Mouse (Mus musculus) kidney, postnatal 4 days (tissue): ENCODE measurements at regions not wholly inside any gene's neighbourhood (a gene's known extent, or its start where the extent isn't known, plus 50 kb on each side); places are given as distances from the start of the nearest gene placed in this dataset.

Experiments used
- DNase-seq, 2 experiments: peaks; one replicate each; pipeline ENCODE4 v3.0.0; 2021; ENCODE audit warnings: mixed read lengths in 2 of 2

DNA sequence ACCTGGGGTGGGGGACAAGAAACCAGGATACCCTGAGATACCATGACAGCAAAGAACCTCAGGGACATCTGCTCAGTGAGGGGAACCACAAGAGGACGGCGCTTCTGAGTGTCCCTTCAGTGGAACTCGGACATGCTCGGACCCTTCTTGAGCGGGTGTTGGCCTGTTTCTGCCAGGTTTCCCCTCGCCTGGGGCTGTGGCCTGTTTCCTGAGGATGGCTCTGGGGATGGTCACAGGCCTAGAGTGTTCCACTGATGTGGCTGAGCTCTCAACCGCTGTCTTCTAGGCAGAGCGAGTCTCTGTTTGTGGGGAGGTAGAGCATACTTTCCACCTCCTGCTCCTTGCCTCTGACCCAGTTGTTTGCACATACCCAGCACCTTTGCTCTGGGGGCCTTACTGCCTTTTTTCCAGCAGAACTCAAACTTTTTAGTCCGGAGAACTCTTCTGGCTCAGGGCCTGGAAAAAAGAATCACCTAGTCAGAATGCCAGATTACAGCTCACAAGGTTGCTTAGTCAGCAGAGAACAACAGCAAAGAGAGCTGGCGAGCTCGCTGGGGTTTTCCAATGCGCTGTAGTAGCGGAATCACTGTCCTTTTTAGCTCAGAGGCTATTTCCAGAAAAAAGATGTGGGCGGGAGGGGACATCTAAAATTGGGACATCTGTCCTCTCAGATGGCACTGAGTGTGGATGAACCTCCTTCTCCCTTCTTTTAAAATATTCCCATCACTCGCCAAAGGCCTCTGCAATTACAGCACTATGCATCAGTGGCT, 65.3 kb downstream of the Med10 start:
- no peak for DNase-seq

GRCm38 (mm10) chr13:69896536-69896935, 94.3 kb downstream of the Med10 start:
- DNase-seq = peak; percentile 78 to 79

DNA sequence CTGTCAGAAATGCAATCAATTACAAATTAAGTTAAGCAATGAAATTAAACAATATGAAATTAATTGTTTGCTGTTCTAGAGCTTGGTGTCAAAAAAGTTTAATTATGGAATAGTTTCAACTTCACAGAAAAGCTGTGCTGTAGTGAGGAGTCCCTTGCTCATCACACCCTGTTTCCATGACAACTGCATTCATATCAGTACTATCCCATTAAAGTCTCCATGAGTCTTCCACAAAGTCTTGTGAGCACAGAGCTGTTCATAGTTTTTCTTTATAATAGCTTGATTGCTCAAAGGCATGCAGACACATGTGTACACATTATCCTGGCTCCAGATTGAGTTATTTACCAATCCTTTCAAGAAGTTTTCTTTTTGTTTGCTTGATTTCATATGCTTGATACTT, 98.9 kb downstream of the Med10 start:
- DNase-seq = no peak

GRCm38 (mm10) chr13:69906802-69907537, 104.8 kb downstream of the Med10 start:
- no peak for DNase-seq

GRCm38 (mm10) chr13:69915796-69916195, 113.6 kb downstream of the Med10 start:
- no peak for DNase-seq

GRCm38 (mm10) chr13:69932695-69933550, 130.7 kb downstream of the Med10 start:
- DNase-seq = peak; percentile 22 to 29

DNA sequence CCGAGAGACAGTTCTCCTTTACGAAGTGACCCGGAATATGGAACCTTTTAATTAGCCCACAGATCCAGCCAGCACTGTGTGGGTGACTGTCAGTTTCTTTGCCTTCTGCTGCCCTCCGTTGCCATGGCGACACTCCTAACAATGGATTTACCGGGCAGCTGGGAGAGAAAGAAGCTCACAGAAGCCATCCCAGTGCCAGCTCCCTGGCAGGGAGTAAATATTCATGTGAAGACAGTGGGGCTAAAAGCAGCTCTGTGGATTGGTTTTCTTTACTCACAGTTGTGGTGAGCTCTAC, 131.3 kb downstream of the Med10 start:
- peak; percentile 7 to 13 for DNase-seq

- no peak for DNase-seq
These were observed 137.6 kb downstream of the Med10 start for GRCm38 (mm10) chr13:69939791-69940190.

- DNase-seq = no peak
These were observed 142.5 kb downstream of the Med10 start for GRCm38 (mm10) chr13:69944651-69945050.

DNA sequence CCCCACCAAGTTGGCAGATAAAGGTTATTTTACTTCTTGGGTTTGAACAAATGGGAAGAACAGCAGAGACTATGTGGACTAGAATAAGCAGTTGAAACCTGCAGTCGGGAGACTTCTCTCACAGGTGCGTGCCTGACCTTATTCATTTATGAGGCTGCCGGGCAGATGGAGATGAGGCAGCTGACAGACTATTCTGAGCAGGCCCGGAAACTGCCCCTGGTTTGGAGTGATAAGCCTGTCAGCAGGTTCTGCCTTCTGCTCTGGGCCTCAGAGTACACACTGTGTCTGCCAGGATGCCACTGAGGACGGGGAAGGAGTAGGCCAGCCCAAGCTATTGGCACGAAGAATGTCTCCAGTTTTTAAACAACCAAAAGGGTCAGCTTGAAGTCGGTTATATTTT, 144.4 kb downstream of the Med10 start:
- no peak for DNase-seq

- no peak for DNase-seq
These were observed 149.9 kb downstream of the Med10 start for GRCm38 (mm10) chr13:69952061-69952460.

DNA sequence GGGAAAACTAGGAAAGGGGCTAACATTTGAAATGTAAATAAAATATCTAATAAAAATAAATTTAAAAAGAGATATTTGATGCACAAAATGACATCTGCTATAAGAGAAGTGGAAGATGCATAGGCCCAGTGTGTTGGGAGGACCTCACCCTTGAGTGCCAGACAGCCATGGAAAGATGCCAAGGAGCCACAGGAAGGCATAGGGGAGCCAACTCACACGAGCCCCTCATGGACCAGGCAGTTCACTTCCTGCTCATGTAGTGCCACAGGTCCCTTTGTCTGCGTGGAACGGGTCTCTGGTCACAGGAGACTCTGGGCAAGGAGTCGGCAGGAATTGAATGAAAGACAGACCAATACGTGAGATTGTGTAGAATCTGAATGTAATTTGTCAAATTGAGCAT, 152.0 kb downstream of the Med10 start:
- no peak for DNase-seq

DNA sequence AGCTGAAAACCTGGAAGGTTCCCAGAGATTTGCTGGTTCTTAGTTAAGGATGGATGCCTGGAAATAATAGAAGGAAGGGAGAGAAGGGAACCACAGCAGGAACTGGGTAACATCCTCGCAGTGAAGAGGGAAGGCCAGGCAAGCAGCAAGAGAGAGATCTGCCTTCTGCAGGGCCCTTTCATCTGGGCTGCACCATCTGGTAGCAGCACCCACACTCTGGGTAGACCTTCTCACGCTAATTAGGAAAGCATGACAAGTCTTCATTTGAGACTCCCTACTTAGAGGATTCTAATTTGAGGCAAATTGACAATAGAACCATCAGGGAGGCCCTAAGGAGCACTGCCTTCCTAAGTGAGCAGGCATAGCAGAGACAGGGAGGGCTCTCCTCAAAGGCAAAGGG, 153.3 kb downstream of the Med10 start:
- no peak for DNase-seq

DNA sequence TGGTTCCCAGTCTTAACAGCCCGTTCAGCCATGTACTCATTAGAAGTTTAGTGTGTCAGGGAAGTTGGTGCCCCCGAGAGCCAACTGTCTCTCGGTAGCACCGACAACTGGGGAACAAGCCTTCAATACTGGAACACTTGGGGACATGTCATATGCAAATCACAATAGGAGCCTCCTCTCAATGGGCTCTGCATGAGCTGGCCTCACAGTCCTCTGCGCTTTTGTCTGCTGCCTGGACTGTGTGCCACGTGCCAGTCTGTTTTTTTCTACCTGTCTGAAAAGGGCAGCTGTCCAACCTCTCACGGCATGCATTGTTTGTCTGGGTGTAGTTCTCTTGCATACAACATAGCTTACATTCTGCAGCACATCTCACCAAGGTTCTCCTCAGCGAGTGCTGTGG, 161.7 kb downstream of the Med10 start:
- no peak for DNase-seq

DNA sequence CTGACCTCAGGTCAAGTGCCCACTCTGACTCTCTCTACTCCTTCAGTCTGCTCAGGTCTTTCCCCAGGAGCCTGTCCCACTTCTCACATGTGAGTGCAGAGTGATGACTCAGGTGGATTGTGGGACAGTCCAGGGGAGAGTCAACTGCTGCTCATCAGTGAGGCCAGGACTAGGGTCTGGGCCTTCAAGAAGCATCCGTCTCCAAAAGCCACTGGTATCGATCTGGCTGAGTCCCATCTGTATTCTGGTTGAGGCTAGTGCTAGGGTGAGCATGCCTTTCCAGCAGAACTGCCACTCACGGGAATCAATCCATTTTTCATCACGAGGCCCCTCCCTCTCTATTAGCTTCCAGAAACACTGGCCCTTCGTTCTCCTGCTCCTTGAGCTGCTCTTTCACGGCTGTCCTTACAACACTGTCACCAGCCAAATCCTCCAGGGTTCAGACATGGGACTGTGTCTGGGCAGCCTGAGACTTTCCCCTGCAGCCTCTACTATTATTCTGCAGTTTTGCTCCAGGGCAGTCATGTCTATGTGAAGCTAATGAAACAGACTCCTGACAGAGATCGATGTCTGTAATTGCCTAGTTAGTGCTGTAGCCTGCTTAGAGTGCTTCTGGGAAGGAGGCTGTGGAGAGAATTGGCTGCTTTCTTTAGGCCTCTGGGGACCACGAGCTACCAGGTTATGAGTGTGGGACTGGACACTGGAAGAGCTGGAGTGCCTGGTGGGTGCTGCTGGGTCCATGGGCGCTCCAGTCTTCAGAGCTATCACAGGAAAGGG, 169.3 kb downstream of the Med10 start:
- no peak for DNase-seq

DNA sequence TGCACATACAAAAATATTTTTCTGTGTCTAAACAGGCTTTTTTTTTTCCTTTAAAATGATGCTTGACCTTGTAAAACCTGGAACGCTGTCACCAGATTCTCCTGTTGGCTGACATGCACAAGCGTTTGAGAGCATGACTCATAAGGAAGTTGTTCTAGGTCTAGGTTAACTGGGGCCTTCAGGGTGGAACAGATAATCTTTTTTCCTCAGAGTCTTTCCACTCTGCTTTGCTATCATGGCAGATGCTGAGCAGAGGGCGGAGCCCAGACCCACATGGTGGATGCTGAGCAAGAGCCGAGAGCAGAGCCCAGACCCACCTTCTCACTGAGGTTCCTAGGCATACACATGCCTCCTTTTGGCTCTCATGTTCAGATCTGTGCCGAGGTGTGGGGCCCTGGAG, 172.6 kb downstream of the Med10 start:
- no peak for DNase-seq

DNA sequence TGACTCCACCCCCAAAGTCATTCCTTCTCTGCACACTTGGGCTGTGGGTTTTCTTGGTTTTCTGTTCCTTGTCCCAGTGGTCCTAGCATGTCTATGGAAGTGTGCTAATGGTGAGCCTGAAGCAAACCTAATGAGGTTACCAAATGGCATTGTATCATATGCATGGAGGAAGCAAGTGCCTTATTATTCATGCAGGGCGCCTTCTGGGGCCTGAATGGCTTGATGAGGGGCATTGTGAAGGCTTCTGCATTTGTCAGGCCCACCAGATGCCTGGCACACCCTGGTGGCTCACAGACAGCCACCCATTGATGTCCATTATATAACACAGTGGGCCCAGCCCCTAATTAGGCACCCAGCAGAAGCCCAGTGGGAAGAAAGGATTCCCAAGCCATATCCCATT, 182.0 kb downstream of the Med10 start:
- no peak for DNase-seq

- peak; percentile 28 to 53 for DNase-seq
These were observed 185.0 kb downstream of the Med10 start for GRCm38 (mm10) chr13:69987181-69987580.

DNA sequence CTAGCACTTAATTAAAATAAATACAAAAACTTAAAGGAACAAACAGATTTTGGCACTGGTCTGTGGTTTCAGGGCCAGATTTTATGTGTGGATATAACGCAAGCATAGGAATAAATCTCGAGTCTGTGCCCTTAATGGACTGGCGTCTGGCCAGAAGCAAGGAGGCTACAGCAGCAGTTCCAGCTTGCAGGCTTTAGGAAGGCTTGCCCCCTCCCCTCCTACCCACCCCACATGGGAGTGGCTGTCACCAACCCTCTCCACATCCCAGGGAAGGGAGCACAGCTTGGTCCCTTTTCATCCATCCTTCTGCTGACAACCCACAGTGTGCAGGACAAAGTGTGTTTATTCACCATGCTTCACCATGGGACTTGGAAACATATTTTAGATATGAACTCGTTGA, 186.1 kb downstream of the Med10 start:
- DNase-seq = peak; percentile 29 to 51

GRCm38 (mm10) chr13:69991253-69991891, 189.2 kb downstream of the Med10 start:
- peak; percentile 76 to 81 for DNase-seq

DNA sequence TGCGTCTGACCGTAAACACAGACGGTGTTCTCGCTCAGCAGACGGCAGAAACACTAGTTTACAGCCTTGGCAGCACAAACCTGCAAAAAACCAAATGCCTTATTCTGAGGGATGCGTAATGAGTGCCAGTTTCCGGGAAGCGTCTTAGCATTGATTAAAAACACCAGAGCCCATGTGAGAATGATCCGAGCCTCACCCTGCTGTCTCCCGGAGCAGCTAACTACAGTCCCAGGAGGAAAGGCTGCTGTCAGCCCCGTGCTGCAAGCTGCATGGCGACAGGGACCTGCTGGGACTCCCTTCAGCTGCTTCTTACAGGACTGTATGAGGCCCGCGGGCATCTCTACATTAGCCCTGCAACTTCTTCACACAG, 189.7 kb downstream of the Med10 start:
- DNase-seq = no peak

DNA sequence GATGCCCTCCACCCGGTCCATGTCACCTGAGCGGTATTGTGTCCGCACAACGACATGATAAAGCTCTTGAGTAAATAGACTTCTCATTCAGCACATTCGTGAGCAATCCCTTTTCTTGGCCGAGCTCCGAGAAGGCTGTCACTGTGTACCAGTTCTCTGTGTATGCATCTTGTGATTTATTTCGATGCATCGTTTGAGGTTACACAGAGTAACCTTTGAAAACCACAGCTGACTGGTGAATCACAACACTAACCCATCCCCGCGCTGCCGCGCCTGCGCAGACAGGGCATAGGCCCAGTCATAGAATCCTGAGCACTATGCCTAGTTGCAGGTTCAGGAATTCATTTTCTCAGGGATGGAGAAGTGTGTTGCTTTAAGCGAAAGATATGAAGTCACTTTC, 201.4 kb downstream of the Med10 start:
- no peak for DNase-seq
